Mouse (Mus musculus) liver, embryonic 12.5 days (tissue): ENCODE results near the gene Fbxo46. TPM values are rescaled to one million over a fixed set of nuclear protein-coding genes. Genes with fewer than 3 reads are reported as not detected.

Experiments used
- ATAC-seq: fragments of 200-750 bp; cut with Nextera tagmentation; 2 replicates; pipeline ENCODE4 v1.8.0; 2017; ENCODE audit warnings: moderate number of reproducible peaks, mild to moderate bottlenecking, moderate library complexity
- H3K27ac ChIP-seq: fragments of 300-500 bp; sonication (generic); 2 replicates; pipeline ENCODE4 v1.5.1; 2016; ENCODE audit warnings: mild to moderate bottlenecking
- H3K27me3 ChIP-seq: fragments of 300-500 bp; sonication (generic); replicated peaks from 2 replicates; pipeline ENCODE4 v1.6.1; 2016; ENCODE audit warnings: mild to moderate bottlenecking, moderate library complexity
- H3K36me3 ChIP-seq: fragments of 300-500 bp; sonication (generic); 2 replicates; pipeline ENCODE4 v1.6.1; 2016; ENCODE audit warnings: mild to moderate bottlenecking, moderate library complexity
- H3K4me1 ChIP-seq: fragments of 300-500 bp; sonication (generic); 2 replicates; pipeline ENCODE4 v1.6.1; 2016
- H3K4me2 ChIP-seq: fragments of 300-500 bp; sonication (generic); 2 replicates; pipeline ENCODE4 v1.6.1; 2016; ENCODE audit warnings: mild to moderate bottlenecking, moderate library complexity
- H3K4me3 ChIP-seq: fragments of 300-500 bp; sonication (generic); 2 replicates; pipeline ENCODE4 v1.5.1; 2016; ENCODE audit warnings: mild to moderate bottlenecking, moderate library complexity
- H3K9ac ChIP-seq: fragments of 300-500 bp; sonication (generic); 2 replicates; pipeline ENCODE4 v1.6.1; 2016; ENCODE audit warnings: mild to moderate bottlenecking, moderate library complexity
- H3K9me3 ChIP-seq: fragments of 300-500 bp; sonication (generic); replicated peaks from 2 replicates; pipeline ENCODE4 v1.6.1; 2016; ENCODE audit warnings: mild to moderate bottlenecking, moderate library complexity
- WGBS: fragments of 180-500 bp; shearing (Covaris S2); methylation state at CpG from one replicate; pipeline ENCODE4 v1.1.7; 2016; ENCODE audit not compliant: insufficient replicate concordance; 5-methylcytosine and 5-hydroxymethylcytosine counted together
- polyA plus RNA-seq: library from polyadenylated mRNA; unstranded; fragments of >200 nt; fragmentation: Nextera tagmentation; extraction: Ambion mirVana; gene quantifications from 2 replicates; pipeline ENCODE4 v1.2.1, GENCODE M21; 2016

Gene Fbxo46
- polyA plus RNA-seq, 1 experiment from 2014 or later = 10.1 TPM

DNA sequence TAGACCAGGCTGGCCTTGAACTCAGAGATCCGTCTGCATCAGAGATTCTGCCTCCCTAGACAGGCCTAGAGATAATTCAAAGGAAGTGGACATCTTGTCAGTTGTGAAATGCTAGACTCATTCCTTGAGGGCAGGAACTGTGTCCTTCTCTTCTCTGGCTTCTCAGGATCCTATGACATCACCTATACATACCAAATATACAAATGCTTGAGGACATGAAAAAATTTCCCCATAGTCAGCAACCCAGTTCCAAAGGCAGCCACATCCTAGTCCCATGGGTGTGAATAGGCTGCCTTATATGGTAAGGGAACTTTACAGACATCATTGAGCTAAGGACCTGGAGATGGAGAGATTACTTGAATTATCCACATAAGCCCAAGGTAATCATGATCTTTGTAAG is 10.1 kb upstream of the Fbxo46 start:
- Histone ChIP-seq H3K27me3 (peaks cover 37% of the 10 kb centered on the region), H3K36me3 (no peaks in the 10 kb centered on the region)
- 66% methylated on average over 1 of the region's 1 CpGs for WGBS

DNA sequence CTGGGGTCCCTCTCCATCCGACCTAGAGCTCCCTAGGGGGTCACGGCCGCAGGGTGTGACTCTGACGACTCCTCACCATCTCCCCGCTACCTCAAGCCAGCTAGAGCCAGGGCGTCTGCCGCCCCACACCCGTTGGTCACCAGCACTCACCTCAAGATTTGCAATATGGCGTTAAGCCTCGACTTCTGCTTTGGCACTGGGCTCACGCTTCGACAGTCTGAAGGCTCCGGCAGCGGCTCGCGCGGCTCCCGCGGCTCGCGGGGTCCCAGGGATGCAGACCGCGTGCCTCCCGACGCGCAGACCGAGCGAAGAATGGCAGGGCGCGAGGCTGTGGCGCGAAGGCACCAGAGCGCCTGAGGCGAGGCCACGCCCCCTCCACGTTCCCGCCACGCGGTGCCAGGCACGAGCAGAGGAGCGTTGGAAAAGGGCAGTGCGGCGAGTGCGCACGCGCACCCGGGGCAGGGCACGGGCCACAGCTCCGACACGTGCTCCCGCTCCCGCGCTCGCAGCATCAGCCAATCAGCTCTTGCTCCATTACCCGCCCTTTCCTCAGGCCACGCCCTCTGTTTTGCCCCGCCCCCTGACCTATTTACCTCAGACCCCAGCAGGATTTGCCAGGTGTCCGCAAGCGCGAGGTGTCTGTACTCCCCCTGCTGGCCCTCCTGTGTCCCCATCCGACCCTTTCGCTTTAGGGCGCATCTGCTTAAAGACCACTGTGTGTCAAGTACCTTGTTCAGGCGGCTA is 1.5 kb upstream of the Fbxo46 start, which contains the start of gene Gm4969:
Gm4969 (minus strand) TSS at position 341 of the 744 bp plus-strand sequence.
- no peak for ATAC-seq
- H3K9ac ChIP-seq = no peak within 1 kb of the TSS

More for the DNA sequence above, 10.1 kb upstream of the Fbxo46 start:
- no peaks in the 10 kb centered on the region for H3K4me1 ChIP-seq
- ATAC-seq = no peak
- no peak overlapping the region for H3K9ac ChIP-seq
- no peak overlapping the region for H3K27ac ChIP-seq
- no peak overlapping the region for H3K4me3 ChIP-seq
- no peak overlapping the region for H3K4me2 ChIP-seq
- no peaks in the 10 kb centered on the region for H3K9me3 ChIP-seq

DNA sequence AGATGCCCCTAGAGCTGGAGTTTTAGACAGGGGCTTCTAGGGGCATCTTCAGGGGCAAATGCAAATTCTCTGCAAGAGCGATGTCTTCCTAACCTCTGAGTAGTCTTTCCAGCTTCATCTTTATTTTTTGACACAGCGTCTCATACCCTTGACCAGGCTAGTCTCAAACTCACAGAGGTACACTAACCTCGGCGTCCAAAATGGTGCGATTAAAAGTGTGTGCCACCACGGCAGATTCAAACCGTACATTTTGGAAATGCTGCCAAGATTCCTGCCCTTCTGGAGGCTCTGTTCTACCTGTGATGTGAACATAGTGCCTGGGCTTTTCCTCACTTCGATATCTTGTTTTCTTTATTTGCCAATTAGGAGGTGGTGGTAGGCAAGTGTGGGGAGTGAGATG is 576 bp upstream of the Fbxo46 start:
- H3K4me2 ChIP-seq = peak overlapping the region; percentile 95
- H3K4me1 ChIP-seq = peaks cover 29% of the 10 kb centered on the region
- WGBS = 88% methylated on average over 8 of the region's 8 CpGs
- no peak overlapping the region for H3K9ac ChIP-seq
- H3K9me3 ChIP-seq = peaks cover 8% of the 10 kb centered on the region
- no peaks in the 10 kb centered on the region for H3K36me3 ChIP-seq
- H3K27me3 ChIP-seq = peaks cover 15% of the 10 kb centered on the region
- ATAC-seq = peak; percentile 4; the same call in 1 of the 2 replicates
- H3K27ac ChIP-seq = no peak overlapping the region
- H3K4me3 ChIP-seq = no peak overlapping the region

More for the DNA sequence above, 1.5 kb upstream of the Fbxo46 start, which contains the start of gene Gm4969:
- peaks cover 8% of the 10 kb centered on the region for H3K9me3 ChIP-seq
- H3K36me3 ChIP-seq = no peaks in the 10 kb centered on the region
- peaks cover 29% of the 10 kb centered on the region for H3K4me1 ChIP-seq
- 21% methylated on average over 64 of the region's 64 CpGs for WGBS
- peak within 1 kb of the TSS; percentile 95 for H3K4me2 ChIP-seq
- peaks cover 16% of the 10 kb centered on the region for H3K27me3 ChIP-seq
- H3K27ac ChIP-seq = no peak within 1 kb of the TSS
- 0 out of 2 replicates have a peak within 1 kb of the TSS, but pooled peaks have one; percentile 8 for H3K4me3 ChIP-seq

DNA sequence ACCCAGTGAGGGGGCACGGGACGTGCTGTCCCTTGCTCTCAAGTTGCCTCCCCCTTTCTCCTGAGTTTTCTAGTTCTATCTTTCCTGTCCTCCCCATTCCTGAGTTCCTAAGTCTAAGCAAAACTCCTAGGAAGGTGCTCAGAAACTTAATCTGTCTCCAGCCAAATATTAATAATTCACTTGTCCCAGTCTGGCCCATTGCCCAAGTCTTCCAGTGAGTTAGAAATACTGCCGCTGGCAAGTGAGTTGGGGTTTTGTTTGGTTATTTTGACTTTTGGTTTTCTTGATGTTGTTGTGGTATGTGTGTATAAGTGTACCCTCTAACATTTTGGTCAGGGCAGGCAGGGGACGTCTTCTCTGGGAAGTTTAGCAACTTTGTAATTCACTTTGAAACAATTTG is 2.0 kb downstream of the Fbxo46 start:
- Histone ChIP-seq H3K36me3 (peaks cover 6% of the 10 kb centered on the region; the same call in 1 of the 2 replicates), H3K4me1 (peaks cover 29% of the 10 kb centered on the region), H3K4me2 (0 out of 2 replicates have a peak overlapping the region, but pooled peaks have one; percentile 95), H3K9me3 (peaks cover 8% of the 10 kb centered on the region), H3K27me3 (peaks cover 15% of the 10 kb centered on the region), H3K4me3 (no peak overlapping the region), H3K9ac (no peak overlapping the region), H3K27ac (no peak overlapping the region)
- WGBS = 76% methylated on average over 4 of the region's 4 CpGs
- no peak for ATAC-seq

DNA sequence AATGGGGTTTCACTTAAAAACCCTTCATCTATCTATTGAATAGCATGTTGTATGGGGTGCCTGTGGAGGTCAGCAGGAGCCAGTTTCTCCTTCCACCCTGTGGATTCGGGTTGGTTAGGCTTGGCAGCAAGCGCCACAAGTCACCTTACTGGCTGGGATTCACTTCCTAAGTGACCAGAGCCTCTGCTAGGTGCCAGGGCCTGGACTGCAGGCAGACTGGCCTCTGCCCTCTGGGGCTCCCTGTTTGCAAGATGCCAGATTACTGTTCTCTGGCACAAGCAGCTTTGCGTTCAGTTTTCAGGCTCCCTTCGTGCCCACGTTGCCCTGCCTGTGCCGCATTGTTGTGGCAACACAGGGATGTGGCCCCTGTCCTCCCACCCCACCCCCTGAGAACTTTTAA is 5.1 kb downstream of the Fbxo46 start:
- Histone ChIP-seq H3K27me3 (no peaks in the 10 kb centered on the region), H3K27ac (no peak overlapping the region), H3K9me3 (no peaks in the 10 kb centered on the region), H3K4me2 (no peak overlapping the region), H3K36me3 (peaks cover 26% of the 10 kb centered on the region), H3K4me1 (peaks cover 20% of the 10 kb centered on the region), H3K4me3 (no peak overlapping the region), H3K9ac (no peak overlapping the region)
- 80% methylated on average over 6 of the region's 6 CpGs for WGBS
- ATAC-seq = no peak

DNA sequence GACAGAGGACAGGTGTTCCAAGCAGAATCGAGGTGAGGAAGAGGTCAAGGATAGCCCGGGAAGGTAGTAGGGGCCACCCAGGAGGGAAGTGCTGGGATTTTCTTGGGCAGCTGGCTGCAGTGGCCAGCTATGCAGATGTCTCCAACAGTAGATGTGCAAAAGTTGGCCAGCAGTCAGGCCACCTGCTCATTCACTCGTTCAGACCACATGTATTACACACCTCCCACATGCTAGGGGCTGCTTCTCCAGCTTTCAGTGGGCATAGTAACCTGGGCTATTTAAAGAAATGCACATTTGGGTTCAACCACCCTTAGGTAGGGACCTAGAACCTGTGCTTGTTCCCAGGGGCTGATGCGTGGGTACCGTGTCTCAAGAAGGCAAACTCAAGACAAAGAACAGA is 8.1 kb downstream of the Fbxo46 start:
- Histone ChIP-seq H3K27me3 (no peaks in the 10 kb centered on the region), H3K9ac (no peak overlapping the region), H3K4me2 (no peak overlapping the region), H3K9me3 (no peaks in the 10 kb centered on the region), H3K4me3 (no peak overlapping the region), H3K4me1 (peaks cover 21% of the 10 kb centered on the region), H3K36me3 (peaks cover 26% of the 10 kb centered on the region), H3K27ac (no peak overlapping the region)
- WGBS = 84% methylated on average over 5 of the region's 5 CpGs
- ATAC-seq = no peak

DNA sequence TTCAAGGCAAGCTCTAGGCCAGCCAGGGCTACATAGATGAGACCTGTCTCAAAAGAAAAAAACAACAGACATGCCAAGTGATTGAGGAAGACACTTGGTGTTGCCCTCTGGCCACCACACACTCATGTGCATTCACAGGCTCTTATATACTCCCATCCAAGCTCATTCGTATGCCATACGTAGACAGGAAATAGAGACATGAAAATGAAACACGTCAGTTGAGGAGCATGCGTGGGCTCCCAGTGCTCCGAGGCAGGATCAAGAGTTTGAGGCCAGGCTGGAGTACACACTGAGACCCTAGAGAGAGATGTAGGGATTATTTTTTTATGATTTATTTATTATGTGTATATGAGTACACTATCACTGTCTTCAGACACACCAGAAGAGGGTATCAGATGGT is 9.7 kb downstream of the Fbxo46 start:
- ATAC-seq = no peak
- H3K9me3 ChIP-seq = no peaks in the 10 kb centered on the region
- 89% methylated on average over 5 of the region's 5 CpGs for WGBS
- H3K27me3 ChIP-seq = no peaks in the 10 kb centered on the region
- H3K36me3 ChIP-seq = peaks cover 32% of the 10 kb centered on the region
- no peak overlapping the region for H3K9ac ChIP-seq
- no peak overlapping the region for H3K4me2 ChIP-seq
- peaks cover 21% of the 10 kb centered on the region for H3K4me1 ChIP-seq
- no peak overlapping the region for H3K4me3 ChIP-seq
- H3K27ac ChIP-seq = no peak overlapping the region

DNA sequence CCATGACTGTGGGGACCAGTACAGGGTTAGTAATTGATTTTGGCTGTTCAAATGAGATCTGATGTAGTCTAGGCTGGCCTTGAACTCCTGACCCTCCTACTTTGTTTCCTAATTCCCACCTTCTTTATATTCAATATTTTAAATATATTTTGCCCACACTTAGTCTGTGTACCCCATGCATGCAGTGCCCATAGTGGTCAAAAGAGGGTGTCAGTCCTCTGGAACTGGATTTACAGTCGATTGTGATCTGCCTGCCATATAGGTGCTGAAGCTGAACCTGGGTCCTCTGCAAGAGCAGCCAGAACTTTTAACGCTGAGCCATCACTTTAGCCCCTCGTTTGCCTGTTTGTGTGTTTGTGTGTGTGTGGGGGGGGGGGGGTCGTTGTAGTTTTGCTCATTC is 11.0 kb downstream of the Fbxo46 start:
- Histone ChIP-seq H3K36me3 (peaks cover 44% of the 10 kb centered on the region), H3K27ac (peak overlapping the region; percentile 42), H3K9ac (peak overlapping the region; percentile 33; the same call in 1 of the 2 replicates), H3K4me2 (peak overlapping the region; percentile 73), H3K27me3 (no peaks in the 10 kb centered on the region), H3K4me3 (no peak overlapping the region), H3K9me3 (no peaks in the 10 kb centered on the region), H3K4me1 (peaks cover 21% of the 10 kb centered on the region)
- ATAC-seq = no peak
- 30% methylated on average over 4 of the region's 4 CpGs for WGBS

DNA sequence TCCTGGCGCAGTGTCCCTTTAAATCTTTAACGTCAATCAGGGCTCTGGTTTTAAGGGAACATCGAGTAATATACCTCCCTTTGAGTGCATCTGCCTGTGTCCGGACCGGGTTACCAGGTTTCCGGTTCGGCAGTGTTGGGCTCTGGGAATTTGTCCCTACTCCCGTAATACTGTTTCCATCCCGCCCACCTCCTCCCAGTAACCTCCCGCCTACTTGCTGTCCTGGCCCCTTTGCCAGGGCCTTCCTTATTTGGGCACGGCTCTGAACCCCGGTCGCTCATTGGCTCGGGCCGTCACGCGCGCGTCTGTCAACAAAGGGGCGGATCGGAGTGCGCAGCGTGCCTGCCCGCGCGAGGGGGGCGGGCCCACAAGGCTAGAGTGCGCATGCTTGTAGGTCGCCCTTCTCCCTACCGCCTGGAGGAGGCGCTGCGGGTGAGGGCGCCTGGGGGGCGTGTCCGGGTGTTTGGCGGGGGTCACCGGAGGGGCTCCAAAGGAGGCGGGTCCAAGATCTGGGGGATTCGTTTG is 11.7 kb downstream of the Fbxo46 start:
- no peaks in the 10 kb centered on the region for H3K9me3 ChIP-seq
- peaks cover 46% of the 10 kb centered on the region for H3K36me3 ChIP-seq
- under 1% methylated on average over 39 of the region's 39 CpGs for WGBS
- H3K4me3 ChIP-seq = peak overlapping the region; percentile 47
- H3K27me3 ChIP-seq = no peaks in the 10 kb centered on the region
- peak overlapping the region; percentile 33; the same call in 1 of the 2 replicates for H3K9ac ChIP-seq
- H3K4me1 ChIP-seq = peaks cover 21% of the 10 kb centered on the region
- peak overlapping the region; percentile 55 for H3K27ac ChIP-seq
- peak overlapping the region; percentile 73 for H3K4me2 ChIP-seq
- peak; percentile 97 for ATAC-seq

DNA sequence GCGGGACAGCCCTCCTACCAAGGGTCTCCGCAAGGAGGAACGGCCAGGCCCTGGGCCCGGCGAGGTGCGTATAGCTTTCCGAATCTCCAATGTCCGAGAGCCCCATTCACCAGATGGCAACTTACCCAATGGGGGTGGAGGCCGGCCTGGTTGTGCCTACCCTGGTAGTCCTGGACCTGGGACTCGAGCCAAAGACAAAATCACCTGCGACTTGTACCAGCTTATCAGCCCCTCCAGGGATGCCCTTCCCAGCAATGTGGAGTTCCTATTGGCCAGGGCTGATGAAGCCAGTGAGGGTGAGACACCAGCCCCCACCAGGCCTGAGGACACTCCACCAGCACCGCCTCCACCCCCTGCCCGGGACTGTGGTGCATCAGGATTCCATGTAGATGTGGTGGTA is 16.5 kb downstream of the Fbxo46 start:
- peaks cover 8% of the 10 kb centered on the region for H3K4me1 ChIP-seq
- WGBS = 86% methylated on average over 13 of the region's 13 CpGs

DNA sequence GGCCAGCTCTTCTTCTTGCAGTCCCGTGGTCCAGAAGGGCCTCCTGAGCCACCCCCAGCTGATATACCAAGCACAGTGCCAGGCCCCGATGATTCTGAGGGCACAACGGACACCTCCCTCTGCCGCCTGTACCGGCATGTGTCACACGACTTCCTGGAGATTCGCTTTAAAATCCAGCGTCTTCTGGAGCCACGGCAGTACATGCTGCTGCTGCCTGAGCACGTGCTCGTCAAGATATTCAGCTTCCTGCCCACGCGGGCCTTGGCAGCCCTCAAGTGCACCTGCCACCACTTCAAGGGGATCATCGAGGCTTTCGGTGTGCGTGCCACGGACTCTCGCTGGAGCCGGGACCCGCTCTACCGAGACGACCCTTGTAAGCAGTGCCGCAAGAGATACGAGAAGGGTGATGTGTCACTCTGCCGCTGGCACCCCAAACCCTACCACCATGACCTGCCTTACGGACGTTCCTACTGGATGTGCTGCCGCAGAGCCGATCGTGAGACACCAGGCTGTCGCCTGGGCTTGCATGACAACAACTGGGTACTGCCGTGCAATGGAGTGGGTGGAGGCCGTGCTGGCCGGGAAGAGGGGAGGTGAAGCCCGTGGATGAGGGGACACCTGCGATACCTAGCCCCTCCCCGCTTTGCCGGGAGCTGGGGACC is 17.1 kb downstream of the Fbxo46 start:
- Histone ChIP-seq H3K27ac (no peak overlapping the region), H3K36me3 (peaks cover 71% of the 10 kb centered on the region), H3K9me3 (no peaks in the 10 kb centered on the region), H3K4me1 (peaks cover 3% of the 10 kb centered on the region), H3K4me3 (no peak overlapping the region), H3K4me2 (no peak overlapping the region), H3K9ac (no peak overlapping the region), H3K27me3 (no peaks in the 10 kb centered on the region)
- peak; percentile 36; the same call in 1 of the 2 replicates for ATAC-seq
- 89% methylated on average over 38 of the region's 38 CpGs for WGBS

More for the DNA sequence above, 16.5 kb downstream of the Fbxo46 start:
- no peak overlapping the region for H3K4me3 ChIP-seq
- no peak overlapping the region for H3K4me2 ChIP-seq
- no peak for ATAC-seq
- no peak overlapping the region for H3K27ac ChIP-seq
- H3K27me3 ChIP-seq = no peaks in the 10 kb centered on the region
- peaks cover 71% of the 10 kb centered on the region for H3K36me3 ChIP-seq
- no peak overlapping the region for H3K9ac ChIP-seq
- H3K9me3 ChIP-seq = no peaks in the 10 kb centered on the region

DNA sequence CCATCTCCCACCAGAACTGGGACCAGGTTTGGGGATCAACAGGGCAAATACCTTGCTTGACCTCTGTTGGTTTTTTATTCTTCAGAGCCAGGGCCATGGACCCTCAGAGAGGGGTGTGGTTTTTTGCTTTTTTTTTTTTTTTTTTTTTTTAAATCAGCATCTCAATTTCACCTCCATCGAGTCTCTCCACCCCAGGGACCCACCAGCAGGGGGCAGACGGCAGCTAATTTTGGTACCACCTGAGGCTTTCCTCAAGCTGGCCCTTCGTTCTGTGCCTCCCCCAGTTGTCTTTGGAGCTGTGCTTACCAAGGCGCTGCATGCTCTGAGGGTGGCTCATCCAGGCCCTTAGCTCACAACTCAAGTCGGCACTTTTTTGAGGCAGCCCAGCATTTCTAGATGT is 17.7 kb downstream of the Fbxo46 start:
- Histone ChIP-seq H3K4me1 (no peaks in the 10 kb centered on the region), H3K27ac (no peak overlapping the region), H3K4me3 (no peak overlapping the region), H3K9me3 (no peaks in the 10 kb centered on the region), H3K4me2 (no peak overlapping the region), H3K36me3 (peaks cover 71% of the 10 kb centered on the region), H3K27me3 (no peaks in the 10 kb centered on the region), H3K9ac (no peak overlapping the region)
- no peak for ATAC-seq
- WGBS = 53% methylated on average over 5 of the region's 5 CpGs
